Mouse (Mus musculus) left cerebral cortex, adult 18-20 months (tissue): ENCODE results near the gene Ctf1. TPM values are rescaled to one million over a fixed set of nuclear protein-coding genes. Genes with fewer than 3 reads are reported as not detected.

Experiments used
- DNase-seq, 2 experiments: peaks; one replicate each; pipeline ENCODE4 v3.0.0; 2021 to 2022; ENCODE audit warnings: low spot score in 2 of 2, mixed read lengths in 1 of 2
- microRNA-seq, 2 experiments: library from miRNA; unstranded; fragments of <30 nt; microRNA quantifications; one replicate each; pipeline ENCODE4 v1.2.0; 2021
- total RNA-seq, 2 experiments: library from RNA; stranded (reverse); gene quantifications; 2 replicates each; pipeline ENCODE4 v1.2.3; 2021

Gene Ctf1
- total RNA-seq, 2 experiments from 2014 or later: 2.7 to 4.4 TPM

- DNase-seq: no peak
Measured at GRCm38 (mm10) chr7:127766851-127767609, 54.5 kb downstream of the Ctf1 start.

Small RNA genes lying within 50 kb of the gene (microRNA-seq; reads per million reads assigned to microRNA genes)
- gene Mir762: 0.25 to 0.42 reads per million in 2 experiments

Other genes with a start within 250 kb of the Ctf1 start
- gene Fbrs, start 233.5 kb upstream of the Ctf1 start, total RNA-seq: 10 to 100 TPM; 54.5 to 57.8 TPM
- 10 to 100 TPM; 94.9 to 99.7 TPM for gene Srcap, start 200.8 kb upstream of the Ctf1 start, total RNA-seq
- gene Gm42715, start 193.2 kb upstream of the Ctf1 start, total RNA-seq: 10 to 100 TPM in 1 of 2 experiments, 1 to 10 TPM in 1; 8.9 to 10.7 TPM
- 1 to 10 TPM in 1 of 2 experiments, not detected in 1; 1.0 TPM for gene Tmem265, start 151.3 kb upstream of the Ctf1 start, total RNA-seq
- 10 to 100 TPM; 70.6 to 81.2 TPM for gene Phkg2, start 139.4 kb upstream of the Ctf1 start, total RNA-seq
- 1 to 10 TPM; 7.5 to 8.9 TPM for gene Ccdc189, start 124.1 kb upstream of the Ctf1 start, total RNA-seq
- gene Rnf40, start 124.0 kb upstream of the Ctf1 start, total RNA-seq: 10 to 100 TPM; 63.6 to 73.4 TPM
- 10 to 100 TPM; 23.1 to 24.0 TPM for gene Zfp629, start 96.9 kb upstream of the Ctf1 start, total RNA-seq
- 10 to 100 TPM; 44.6 to 46.4 TPM for gene Bcl7c, start 3.8 kb upstream of the Ctf1 start, total RNA-seq
- gene Ctf2, start 19.4 kb downstream of the Ctf1 start, total RNA-seq: not detected
- gene Fbxl19, start 31.8 kb downstream of the Ctf1 start, total RNA-seq: 10 to 100 TPM; 68.8 to 74.6 TPM
- 10 to 100 TPM; 16.8 to 20.5 TPM for gene Orai3, start 57.1 kb downstream of the Ctf1 start, total RNA-seq
- gene Setd1a, start 63.9 kb downstream of the Ctf1 start, total RNA-seq: 10 to 100 TPM; 41.1 to 44.7 TPM
- gene Gm49388, start 72.9 kb downstream of the Ctf1 start, total RNA-seq: 1 to 10 TPM; 5.5 to 5.6 TPM
- gene Hsd3b7, start 87.9 kb downstream of the Ctf1 start, total RNA-seq: 1 to 10 TPM; 4.7 to 5.3 TPM
- 10 to 100 TPM; 85.0 to 86.3 TPM for gene Stx4a, start 111.6 kb downstream of the Ctf1 start, total RNA-seq
- 100 to 1,000 TPM; 420 to 434 TPM for gene Stx1b, start 111.8 kb downstream of the Ctf1 start, total RNA-seq
- 10 to 100 TPM; 31.0 TPM for gene Zfp646, start 163.5 kb downstream of the Ctf1 start, total RNA-seq
- 10 to 100 TPM; 19.5 to 20.5 TPM for gene Zfp668, start 164.1 kb downstream of the Ctf1 start, total RNA-seq
- 1 to 10 TPM; 2.2 to 2.7 TPM for gene Prss53, start 178.2 kb downstream of the Ctf1 start, total RNA-seq
- gene Gm21974, start 182.7 kb downstream of the Ctf1 start, total RNA-seq: not detected
- gene Vkorc1, start 182.9 kb downstream of the Ctf1 start, total RNA-seq: 10 to 100 TPM; 21.3 to 24.0 TPM
- gene Bckdk, start 191.3 kb downstream of the Ctf1 start, total RNA-seq: 10 to 100 TPM; 34.3 to 39.3 TPM
- gene Kat8, start 199.8 kb downstream of the Ctf1 start, total RNA-seq: 10 to 100 TPM; 29.7 to 33.3 TPM
- gene Prss8, start 217.4 kb downstream of the Ctf1 start, total RNA-seq: under 1 TPM; 0.40 to 0.42 TPM
- gene Prss36, start 234.0 kb downstream of the Ctf1 start, total RNA-seq: 1 to 10 TPM; 7.9 to 8.2 TPM